Mouse (Mus musculus): ENCODE data around the gene Rtp1.
A peak's percentile ranks its signal among the peaks of the same experiment; 100 is the strongest.

Gene Rtp1

GRCm38 (mm10) chr16:23456534-23456933 lies 27.6 kb downstream of the Rtp1 start:
- peak; percentile 44 for DNase-seq

- no peak for DNase-seq
These were observed 28.4 kb downstream of the Rtp1 start for GRCm38 (mm10) chr16:23457338-23457737.

GRCm38 (mm10) chr16:23458906-23459588 lies 30.1 kb downstream of the Rtp1 start:
- no peak for DNase-seq

- no peak for DNase-seq
These were observed 34.9 kb downstream of the Rtp1 start for GRCm38 (mm10) chr16:23463671-23464347.

GRCm38 (mm10) chr16:23471551-23471950 lies 42.6 kb downstream of the Rtp1 start:
- DNase-seq, result no peak

GRCm38 (mm10) chr16:23472046-23472445 lies 43.1 kb downstream of the Rtp1 start:
- DNase-seq, result no peak

- no peak for DNase-seq
These were observed 46.7 kb downstream of the Rtp1 start for GRCm38 (mm10) chr16:23475651-23476050.

- DNase-seq, result no peak
These were observed 47.7 kb downstream of the Rtp1 start for GRCm38 (mm10) chr16:23476598-23476997.

GRCm38 (mm10) chr16:23479872-23480603 lies 51.1 kb downstream of the Rtp1 start:
- DNase-seq, result no peak

- no peak for DNase-seq
These were observed 53.3 kb downstream of the Rtp1 start for GRCm38 (mm10) chr16:23482218-23482617.

- DNase-seq, result no peak
These were observed 53.9 kb downstream of the Rtp1 start for GRCm38 (mm10) chr16:23482846-23483245.

GRCm38 (mm10) chr16:23483292-23483691 lies 54.4 kb downstream of the Rtp1 start:
- no peak for DNase-seq
